Mouse (Mus musculus): ENCODE results near the gene Gabbr2. TPM values are rescaled to one million over a fixed set of nuclear protein-coding genes. Genes with fewer than 3 reads are reported as not detected.

Gene Gabbr2
- polyA plus RNA-seq, 1 experiment from 2014 or later = 16.4 TPM

Other genes with a start within 250 kb of the Gabbr2 start
- gene Anks6, start 65.6 kb upstream of the Gabbr2 start, polyA plus RNA-seq (2014; fragmentation: Nextera tagmentation; extraction: Ambion mirVana) = 3.6 and 5.3 TPM in 2 replicates
- gene Galnt12, start 100.0 kb upstream of the Gabbr2 start, polyA plus RNA-seq (2014; fragmentation: Nextera tagmentation; extraction: Ambion mirVana) = 0.58 and 1.1 TPM in 2 replicates
- 2.0 and 6.0 TPM in 2 replicates for gene Col15a1, start 216.3 kb upstream of the Gabbr2 start, polyA plus RNA-seq (2014; fragmentation: Nextera tagmentation; extraction: Ambion mirVana)